Mouse (Mus musculus) kidney, embryonic 14.5 days (tissue): ENCODE data around the gene Serpina12. TPM values are rescaled to one million over a fixed set of nuclear protein-coding genes. Genes with fewer than 3 reads are reported as not detected.

Experiments
- ATAC-seq: fragments of 200-750 bp; cut with Nextera tagmentation; 2 replicates; pipeline ENCODE4 v1.8.0; 2017; ENCODE audit warnings: moderate number of reproducible peaks, mild to moderate bottlenecking, moderate TSS enrichment, moderate library complexity; ENCODE audit not compliant: low FRiP score, low TSS enrichment
- H3K27ac ChIP-seq: fragments of 300-500 bp; sonication (generic); 2 replicates; pipeline ENCODE4 v1.5.1; 2014; ENCODE audit warnings: low read depth, mild to moderate bottlenecking, low read length, moderate library complexity, mixed read lengths
- H3K27me3 ChIP-seq: fragments of 300-500 bp; sonication (generic); 2 replicates; pipeline ENCODE4 v1.6.1; 2014; ENCODE audit warnings: mild to moderate bottlenecking, low read length; ENCODE audit not compliant: control insufficient read depth, insufficient read depth
- H3K36me3 ChIP-seq: fragments of 300-500 bp; sonication (generic); 2 replicates; pipeline ENCODE4 v1.6.1; 2014; ENCODE audit warnings: low read length, mixed read lengths; ENCODE audit not compliant: control insufficient read depth, insufficient read depth
- H3K4me1 ChIP-seq: fragments of 300-500 bp; sonication (generic); 2 replicates; pipeline ENCODE4 v1.6.1; 2014; ENCODE audit warnings: low read length, mixed read lengths; ENCODE audit not compliant: control insufficient read depth, insufficient read depth
- H3K4me2 ChIP-seq: fragments of 300-500 bp; sonication (generic); replicated peaks from 2 replicates; pipeline ENCODE4 v1.6.1; 2014; ENCODE audit warnings: low read depth, mild to moderate bottlenecking, low read length
- H3K4me3 ChIP-seq: fragments of 300-500 bp; sonication (generic); 2 replicates; pipeline ENCODE4 v1.5.1; 2014; ENCODE audit warnings: mild to moderate bottlenecking, low read length
- H3K9ac ChIP-seq: fragments of 300-500 bp; sonication (generic); 2 replicates; pipeline ENCODE4 v1.6.1; 2014; ENCODE audit warnings: low read depth, mild to moderate bottlenecking, low read length, moderate library complexity
- H3K9me3 ChIP-seq: fragments of 300-500 bp; sonication (generic); 2 replicates; pipeline ENCODE4 v1.6.1; 2016; ENCODE audit warnings: low read length; ENCODE audit not compliant: control insufficient read depth
- WGBS: fragments of 180-500 bp; shearing (Covaris S2); extraction: QIAGEN DNeasy Blood & Tissue Kit; methylation state at CpG from one replicate; pipeline ENCODE4 v1.1.7; 2014; 5-methylcytosine and 5-hydroxymethylcytosine counted together
- polyA plus RNA-seq: library from polyadenylated mRNA; unstranded; fragments of >200 nt; fragmentation: Nextera tagmentation; extraction: Ambion mirVana; gene quantifications from 2 replicates; pipeline ENCODE4 v1.2.1, GENCODE M21; 2014

Gene Serpina12
- polyA plus RNA-seq, 1 experiment from 2014 or later = not detected

- Histone ChIP-seq H3K4me1 (no peaks in the 10 kb centered on the region), H3K36me3 (no peaks in the 10 kb centered on the region), H3K4me3 (no peak overlapping the region), H3K9me3 (no peaks in the 10 kb centered on the region), H3K27ac (no peak overlapping the region), H3K9ac (no peak overlapping the region), H3K27me3 (no peaks in the 10 kb centered on the region), H3K4me2 (no peak overlapping the region)
- ATAC-seq = no peak
- WGBS = 60% methylated on average over 4 of the region's 4 CpGs
Measured at GRCm38 (mm10) chr12:104064532-104064931, 20.3 kb upstream of the Serpina12 start.

- no peak for ATAC-seq
- 44% methylated on average over 2 of the region's 2 CpGs for WGBS
- Histone ChIP-seq H3K27me3 (no peaks in the 10 kb centered on the region), H3K9me3 (no peaks in the 10 kb centered on the region), H3K36me3 (no peaks in the 10 kb centered on the region), H3K9ac (no peak overlapping the region), H3K4me2 (no peak overlapping the region), H3K4me3 (no peak overlapping the region), H3K27ac (no peak overlapping the region), H3K4me1 (no peaks in the 10 kb centered on the region)
Measured at GRCm38 (mm10) chr12:104061862-104062261, 17.6 kb upstream of the Serpina12 start.

- H3K36me3 ChIP-seq = no peaks in the 10 kb centered on the region
- no peaks in the 10 kb centered on the region for H3K4me1 ChIP-seq
- no peak overlapping the region for H3K4me2 ChIP-seq
- no peak overlapping the region for H3K27ac ChIP-seq
- 83% methylated on average over 6 of the region's 6 CpGs for WGBS
- no peaks in the 10 kb centered on the region for H3K27me3 ChIP-seq
- no peak for ATAC-seq
- H3K9ac ChIP-seq = no peak overlapping the region
- H3K4me3 ChIP-seq = no peak overlapping the region
- no peaks in the 10 kb centered on the region for H3K9me3 ChIP-seq
Measured at GRCm38 (mm10) chr12:104060126-104060525, 15.9 kb upstream of the Serpina12 start.

- Histone ChIP-seq H3K4me3 (no peak overlapping the region), H3K4me1 (no peaks in the 10 kb centered on the region), H3K9ac (no peak overlapping the region), H3K27ac (no peak overlapping the region), H3K36me3 (no peaks in the 10 kb centered on the region), H3K27me3 (no peaks in the 10 kb centered on the region), H3K4me2 (no peak overlapping the region), H3K9me3 (no peaks in the 10 kb centered on the region)
- ATAC-seq = no peak
- 81% methylated on average over 7 of the region's 7 CpGs for WGBS
Measured at GRCm38 (mm10) chr12:104057531-104057930, 13.3 kb upstream of the Serpina12 start.

- no peak overlapping the region for H3K27ac ChIP-seq
- ATAC-seq = no peak
- H3K4me1 ChIP-seq = no peaks in the 10 kb centered on the region
- H3K27me3 ChIP-seq = no peaks in the 10 kb centered on the region
- 15% methylated on average over 4 of the region's 4 CpGs for WGBS
- no peaks in the 10 kb centered on the region for H3K36me3 ChIP-seq
- no peaks in the 10 kb centered on the region for H3K9me3 ChIP-seq
- H3K4me3 ChIP-seq = no peak overlapping the region
- H3K9ac ChIP-seq = no peak overlapping the region
- H3K4me2 ChIP-seq = no peak overlapping the region
Measured at GRCm38 (mm10) chr12:104057050-104057449, 12.8 kb upstream of the Serpina12 start.

- no peaks in the 10 kb centered on the region for H3K27me3 ChIP-seq
- H3K9ac ChIP-seq = no peak overlapping the region
- WGBS = 87% methylated on average over 8 of the region's 8 CpGs
Measured at GRCm38 (mm10) chr12:104055755-104056154, 11.5 kb upstream of the Serpina12 start.

GRCm38 (mm10) chr12:104053995-104054394, 9.8 kb upstream of the Serpina12 start:
- Histone ChIP-seq H3K9me3 (no peaks in the 10 kb centered on the region), H3K36me3 (no peaks in the 10 kb centered on the region), H3K9ac (no peak overlapping the region), H3K4me3 (no peak overlapping the region), H3K27ac (no peak overlapping the region), H3K27me3 (no peaks in the 10 kb centered on the region), H3K4me2 (no peak overlapping the region), H3K4me1 (no peaks in the 10 kb centered on the region)
- no peak for ATAC-seq
- WGBS = 67% methylated on average over 1 of the region's 1 CpGs

More at GRCm38 (mm10) chr12:104055755-104056154, 11.5 kb upstream of the Serpina12 start:
- no peaks in the 10 kb centered on the region for H3K4me1 ChIP-seq
- H3K36me3 ChIP-seq = no peaks in the 10 kb centered on the region
- H3K27ac ChIP-seq = no peak overlapping the region
- no peaks in the 10 kb centered on the region for H3K9me3 ChIP-seq
- no peak overlapping the region for H3K4me3 ChIP-seq
- no peak for ATAC-seq
- H3K4me2 ChIP-seq = no peak overlapping the region

- Histone ChIP-seq H3K9me3 (no peaks in the 10 kb centered on the region), H3K4me3 (no peak overlapping the region), H3K27me3 (no peaks in the 10 kb centered on the region), H3K36me3 (no peaks in the 10 kb centered on the region), H3K27ac (no peak overlapping the region), H3K4me1 (no peaks in the 10 kb centered on the region), H3K9ac (no peak overlapping the region), H3K4me2 (no peak overlapping the region)
- ATAC-seq = no peak
- WGBS = 84% methylated on average over 8 of the region's 8 CpGs
Measured at GRCm38 (mm10) chr12:104045713-104046112, 1.5 kb upstream of the Serpina12 start.

GRCm38 (mm10) chr12:104042753-104043152, 1.5 kb downstream of the Serpina12 start:
- Histone ChIP-seq H3K4me3 (no peak overlapping the region), H3K9ac (no peak overlapping the region), H3K27ac (no peak overlapping the region), H3K4me1 (no peaks in the 10 kb centered on the region), H3K4me2 (no peak overlapping the region), H3K9me3 (no peaks in the 10 kb centered on the region), H3K27me3 (no peaks in the 10 kb centered on the region), H3K36me3 (no peaks in the 10 kb centered on the region)
- no peak for ATAC-seq
- 90% methylated on average over 2 of the region's 2 CpGs for WGBS
